Mouse (Mus musculus): ENCODE results near the gene Rftn1.
"Not testable (repeated sequence)": the region's sequence is repeated elsewhere in the genome, so short reads cannot be mapped to it uniquely, and the experiment has no call there.

Rftn1 gene

GRCm38 (mm10) chr17:50190131-50191015 is at the start of gene Rftn1:
TSS of gene Rftn1 (minus strand) at chr17:50190674.
- peak; percentile 68 to 74 for DNase-seq

- no peak for DNase-seq
These were observed 47.5 kb upstream of the Rftn1 start for GRCm38 (mm10) chr17:50237818-50238610.

DNA sequence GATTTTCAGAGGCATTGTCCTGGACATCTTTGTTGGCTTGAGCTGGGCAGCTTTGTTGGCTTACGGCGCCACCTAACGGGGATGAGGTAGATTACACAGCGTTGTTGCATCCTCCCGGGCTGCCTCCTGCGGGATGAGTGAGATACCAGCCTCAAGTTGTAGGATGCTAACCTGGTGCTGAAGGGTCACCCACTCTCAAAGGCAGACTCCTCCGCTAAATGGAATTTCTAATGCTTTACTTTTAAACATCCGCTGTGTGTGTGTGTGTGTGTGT is 46.9 kb upstream of the Rftn1 start:
- peak; percentile 38 to 43 for DNase-seq

DNA sequence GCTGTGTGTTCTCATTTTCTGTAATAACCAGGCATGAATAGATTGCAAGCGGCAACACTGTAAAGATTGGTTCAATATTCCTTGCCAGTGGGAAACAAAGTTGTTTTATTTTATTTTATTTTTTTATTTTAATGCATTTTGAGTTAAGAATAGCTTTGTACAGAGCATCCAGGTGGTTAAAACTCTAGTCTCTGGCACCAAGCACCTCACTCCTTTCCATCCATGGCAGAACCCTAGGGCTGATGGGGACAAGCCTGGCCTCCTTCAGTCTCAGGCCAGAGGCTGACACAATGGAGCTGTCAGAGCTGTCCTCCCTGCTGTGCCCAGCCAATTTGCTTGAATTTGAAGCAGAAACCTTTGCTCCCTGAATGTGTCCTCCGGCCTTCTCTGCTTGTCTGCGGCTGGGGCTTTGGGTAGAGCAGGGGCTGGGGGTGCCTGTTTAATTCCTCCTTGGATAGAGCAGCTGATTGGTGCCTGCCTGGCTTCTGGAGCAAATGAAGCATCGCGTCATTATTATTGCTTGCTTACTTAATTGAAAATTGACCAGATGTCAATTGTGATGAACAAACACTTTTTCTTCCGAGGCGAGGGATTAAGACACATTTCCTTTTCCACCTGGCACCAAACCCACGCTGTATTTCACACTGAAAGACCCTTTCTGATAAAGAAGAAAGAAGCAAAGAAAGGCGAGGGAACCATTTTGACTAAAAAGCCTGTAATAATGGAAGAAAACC is 46.4 kb upstream of the Rftn1 start:
- DNase-seq: no peak

GRCm38 (mm10) chr17:50235943-50236701 is 45.6 kb upstream of the Rftn1 start:
- no peak for DNase-seq

DNA sequence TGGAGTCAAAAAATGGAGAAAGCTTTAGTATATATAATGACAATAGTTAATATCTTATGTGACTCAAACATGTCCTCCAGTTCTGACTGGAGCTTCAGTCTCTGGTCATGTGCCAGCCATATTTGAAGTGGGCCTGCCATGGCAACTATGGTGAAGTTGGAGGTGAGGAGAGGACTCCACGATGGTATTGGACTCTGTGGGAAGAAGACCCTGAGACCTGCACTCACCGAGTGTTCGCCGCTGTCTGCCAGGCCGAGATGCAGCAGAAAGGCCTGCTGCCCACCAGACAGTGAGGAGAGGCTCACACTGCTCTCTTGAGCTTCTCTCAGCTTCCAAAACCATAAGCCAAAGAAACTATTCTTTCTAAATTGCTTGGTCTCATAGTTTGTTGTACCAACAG is 43.5 kb upstream of the Rftn1 start:
- no peak for DNase-seq

DNA sequence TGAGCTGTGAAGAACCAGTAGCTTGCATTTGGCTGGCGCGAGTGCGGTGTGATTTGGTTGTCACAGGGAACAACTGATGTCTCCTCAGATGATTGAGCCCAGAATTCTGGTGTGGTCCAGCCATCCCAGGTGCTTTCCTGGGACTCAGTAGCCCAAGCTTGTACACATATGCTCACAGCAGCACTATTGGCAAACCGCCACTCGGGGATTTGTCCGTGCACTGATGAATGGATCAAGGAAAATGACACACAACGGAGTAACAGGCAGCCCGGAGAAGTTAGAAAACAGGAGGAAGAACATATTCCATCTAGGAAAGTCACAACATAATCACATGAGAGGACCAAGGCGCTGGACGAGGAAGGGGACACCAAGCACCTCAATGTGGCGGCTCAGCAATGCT is 42.3 kb upstream of the Rftn1 start:
- no peak for DNase-seq

GRCm38 (mm10) chr17:50231206-50231605 is 40.7 kb upstream of the Rftn1 start:
- DNase-seq: no peak

DNA sequence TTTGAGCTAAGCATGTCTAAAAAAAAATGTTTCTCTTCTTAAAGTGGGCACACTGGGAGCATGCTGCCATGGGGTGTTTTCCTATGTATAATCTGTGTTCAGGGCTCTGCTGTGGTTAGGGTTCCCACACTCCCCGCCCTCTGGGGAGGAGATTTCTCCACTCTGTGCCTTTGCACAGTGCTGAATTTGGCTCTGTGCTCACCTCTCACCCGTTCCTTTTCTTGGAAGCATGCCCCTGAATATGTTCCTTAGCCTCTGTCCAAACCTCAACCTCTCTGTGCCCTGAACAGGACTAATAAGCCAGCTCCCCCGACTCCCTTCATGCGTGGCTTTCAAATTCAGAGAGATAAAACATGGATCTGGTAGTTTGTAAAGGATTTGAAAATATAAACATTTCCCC is 39.1 kb upstream of the Rftn1 start:
- no peak for DNase-seq

DNA sequence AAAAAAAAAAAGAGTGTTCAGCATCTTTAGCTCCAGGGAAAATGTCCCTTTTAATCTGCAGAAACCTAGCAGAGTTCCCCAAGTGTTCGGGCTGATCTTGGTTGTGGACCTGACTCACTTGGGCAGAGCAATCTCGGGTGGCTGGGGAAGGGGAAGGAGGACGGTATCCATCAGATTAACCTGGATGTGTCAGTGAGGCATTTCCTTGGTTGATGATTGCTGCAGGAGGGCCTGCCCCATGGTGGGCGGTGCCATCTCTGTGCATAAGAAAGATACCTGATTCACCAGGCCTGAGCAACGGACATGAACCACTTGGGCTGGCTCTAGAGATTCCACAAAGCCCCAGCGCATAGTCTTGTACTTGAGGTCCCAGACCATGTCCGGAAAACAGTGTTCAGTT is 36.9 kb upstream of the Rftn1 start:
- no peak for DNase-seq

DNA sequence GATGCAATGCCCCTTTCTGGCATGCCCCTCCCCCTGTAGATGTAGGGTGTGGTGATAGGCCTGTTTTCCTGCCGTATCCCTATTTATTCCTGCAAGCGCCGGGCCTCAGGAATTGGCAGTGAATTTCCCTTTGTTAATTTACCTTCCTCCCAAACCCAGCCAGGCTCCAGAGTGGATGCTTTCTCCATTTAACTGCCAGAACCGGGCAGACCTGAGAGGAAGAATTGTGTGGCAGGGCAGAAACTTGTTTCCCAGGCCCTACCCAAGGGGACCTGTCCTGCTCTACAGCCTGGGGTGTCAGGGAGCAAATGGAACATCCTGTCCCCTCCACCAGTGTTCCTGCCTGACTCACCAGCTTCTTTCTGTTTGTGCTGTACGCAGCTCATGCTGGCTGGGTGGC is 34.2 kb upstream of the Rftn1 start:
- DNase-seq: no peak

- DNase-seq: no peak
These were observed 27.5 kb upstream of the Rftn1 start for GRCm38 (mm10) chr17:50217978-50218377.

- DNase-seq: no peak
These were observed 24.6 kb upstream of the Rftn1 start for GRCm38 (mm10) chr17:50215104-50215503.

GRCm38 (mm10) chr17:50213117-50213516 is 22.6 kb upstream of the Rftn1 start:
- DNase-seq: no peak

- DNase-seq: no peak
These were observed 21.3 kb upstream of the Rftn1 start for GRCm38 (mm10) chr17:50211816-50212215.

GRCm38 (mm10) chr17:50209831-50210230 is 19.4 kb upstream of the Rftn1 start:
- no peak for DNase-seq

DNA sequence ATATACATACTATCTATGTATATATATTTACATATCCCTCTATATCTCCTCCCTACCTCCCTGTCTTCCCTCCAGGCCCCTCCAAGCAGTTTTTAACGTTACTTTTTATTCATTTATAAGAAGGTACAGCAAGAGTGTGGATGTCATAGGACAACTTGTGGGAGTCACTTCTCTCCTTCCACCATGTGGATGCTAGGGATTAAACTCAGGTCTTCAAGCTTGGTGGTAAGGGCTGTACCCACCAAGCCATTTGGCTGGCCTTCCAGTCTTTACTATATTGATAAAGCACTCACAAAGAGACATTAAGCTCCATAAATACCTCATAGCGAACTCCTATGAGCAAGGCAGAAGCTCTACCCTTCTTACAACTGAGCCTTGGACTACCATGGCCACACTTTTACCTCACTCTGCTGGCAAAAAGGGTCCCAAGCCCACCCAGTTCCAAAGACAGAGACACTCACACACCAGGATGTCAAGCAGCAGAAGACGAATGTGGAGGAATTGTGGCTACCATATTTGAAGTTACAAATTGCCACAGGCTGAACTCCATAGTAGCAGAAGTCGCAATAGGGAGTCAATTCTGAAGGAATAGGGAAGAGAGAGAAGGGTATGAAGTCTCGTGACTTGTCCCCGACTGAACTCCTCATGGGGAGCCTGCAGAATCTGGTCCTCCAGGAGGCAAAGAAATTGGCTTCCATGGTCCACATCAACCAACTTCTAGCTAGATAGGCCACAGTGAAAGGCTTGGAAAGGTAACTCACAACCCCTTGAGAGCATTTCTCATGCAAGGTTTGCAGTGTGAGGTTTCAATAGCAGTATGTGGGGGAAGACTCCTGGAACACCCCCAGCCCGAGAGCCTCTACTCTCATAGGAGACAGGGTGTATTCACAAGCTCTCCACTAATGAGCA is 17.9 kb upstream of the Rftn1 start:
- no peak for DNase-seq

GRCm38 (mm10) chr17:50206262-50206661 is 15.8 kb upstream of the Rftn1 start:
- not testable (repeated sequence) for DNase-seq

DNA sequence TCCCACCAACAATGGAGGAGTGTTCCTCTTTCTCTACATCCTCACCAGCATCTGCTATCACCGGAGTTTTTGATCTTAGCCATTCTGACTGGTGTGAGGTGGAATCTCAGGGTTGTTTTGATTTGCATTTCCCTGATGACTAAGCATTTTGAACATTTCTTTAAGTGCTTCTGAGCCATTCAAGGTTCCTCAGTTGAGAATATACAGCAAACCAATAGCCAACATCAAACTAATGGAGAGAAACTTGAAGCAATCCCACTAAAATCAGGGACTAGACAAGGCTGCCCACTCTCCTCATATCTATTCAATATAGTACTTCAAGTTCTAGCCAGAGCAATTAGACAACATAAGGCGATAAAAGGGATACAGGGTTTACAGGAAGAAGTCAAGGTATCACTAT is 15.4 kb upstream of the Rftn1 start:
- DNase-seq: not testable (repeated sequence)

DNA sequence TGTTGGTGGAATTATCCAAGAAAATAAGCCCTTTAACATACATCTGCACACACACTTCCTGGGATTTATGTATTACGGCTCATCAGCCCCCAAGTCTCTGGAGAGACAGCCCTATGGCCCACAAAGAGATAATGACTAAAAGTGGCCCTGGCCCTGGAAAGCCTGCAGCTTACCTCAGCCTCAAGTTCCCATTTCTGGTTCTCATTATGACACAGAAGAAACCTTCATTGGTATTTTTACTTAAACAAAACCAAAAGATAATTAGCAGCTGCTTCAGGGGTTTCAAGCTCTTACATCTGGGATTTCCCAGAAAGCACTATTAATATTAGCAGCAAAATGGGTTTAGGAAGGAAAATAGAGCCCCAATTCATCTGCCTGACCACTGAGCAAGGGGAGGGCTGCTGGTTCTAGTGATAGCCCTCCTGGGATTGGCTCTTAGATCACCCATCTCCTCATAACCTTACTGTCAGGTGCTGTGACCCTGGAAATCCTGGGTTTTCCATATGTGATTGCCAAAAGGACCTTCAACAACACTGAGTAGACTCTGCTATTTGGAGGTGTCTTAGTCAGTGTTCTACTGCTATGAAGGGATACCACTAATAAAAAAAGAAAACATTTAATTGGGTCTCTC is 14.8 kb upstream of the Rftn1 start:
- DNase-seq: no peak

- DNase-seq: no peak
These were observed 11.5 kb upstream of the Rftn1 start for GRCm38 (mm10) chr17:50201828-50202445.

Data from thymus, adult 18-20 months (tissue).